Mouse (Mus musculus) embryo, embryonic 11.5 days (tissue): ENCODE results near the gene Bcl11b.

Experiments used
- DNase-seq: peaks from one replicate; pipeline ENCODE4 v3.0.0-alpha.2; 2012; ENCODE audit warnings: low read depth, low spot score

Bcl11b gene

DNA sequence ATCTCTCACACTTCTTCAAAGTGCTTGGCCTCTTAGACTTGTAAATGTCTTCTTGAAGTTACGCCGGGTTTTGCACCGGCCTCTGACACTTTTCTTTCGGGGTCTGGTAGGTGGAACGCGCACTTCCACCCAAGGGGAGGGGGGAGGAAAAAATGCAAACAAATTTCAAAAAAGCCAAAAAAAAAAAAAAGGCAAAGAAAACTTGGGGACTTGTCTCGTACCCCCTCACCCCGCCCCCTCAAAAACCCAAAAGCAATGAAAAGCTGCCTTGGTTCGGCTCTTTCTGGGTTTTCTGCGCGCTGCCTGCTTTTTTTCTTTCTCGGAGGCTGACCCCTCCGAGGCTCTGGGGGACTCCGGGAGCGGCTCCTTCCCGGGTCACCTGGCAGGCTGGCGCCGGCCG is at the start of gene Bcl11b:
Gene Bcl11b, minus strand, starts transcription at position 120 of the 400 bp plus-strand sequence.
- DNase-seq: no peak

DNA sequence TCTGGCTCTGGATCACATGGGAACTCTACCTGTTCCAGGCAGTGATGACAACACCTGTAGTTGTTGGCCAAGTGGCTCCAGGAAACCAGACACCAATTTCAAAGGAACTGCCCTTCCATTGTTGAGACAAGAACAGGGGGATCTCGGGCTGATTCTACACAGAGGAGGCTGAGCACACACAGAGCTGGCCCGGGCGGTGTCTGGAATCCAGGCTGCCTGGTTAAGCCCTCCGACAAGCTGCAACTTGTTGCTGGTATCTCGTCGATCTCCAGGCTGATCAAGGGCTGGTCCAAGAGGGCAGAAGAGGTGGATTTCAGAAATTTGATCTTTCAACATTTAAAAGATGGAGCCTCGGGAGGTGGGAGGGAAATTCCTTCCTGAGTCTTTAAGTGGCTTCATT is 47.6 kb upstream of the Bcl11b start:
- no peak for DNase-seq

DNA sequence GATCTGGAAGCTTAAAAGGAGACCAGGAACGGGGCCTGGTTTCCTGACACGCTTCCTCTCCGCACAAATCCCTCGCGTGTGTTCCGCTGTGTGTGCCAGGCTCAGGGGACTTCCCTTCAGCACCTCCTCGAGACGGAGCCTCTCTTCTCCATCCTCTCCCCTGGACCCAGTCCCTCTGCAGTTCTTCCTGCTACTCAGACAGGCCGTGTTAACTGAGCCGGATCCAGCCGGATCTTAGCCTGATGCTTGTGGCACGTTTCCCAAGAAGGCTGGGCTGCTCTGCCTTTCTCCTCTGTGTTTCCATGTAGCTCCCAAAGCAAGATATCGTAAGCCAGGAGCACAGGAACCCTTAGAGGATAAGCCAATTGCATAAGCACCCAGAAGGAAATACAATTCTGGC is 46.2 kb upstream of the Bcl11b start:
- no peak for DNase-seq

DNA sequence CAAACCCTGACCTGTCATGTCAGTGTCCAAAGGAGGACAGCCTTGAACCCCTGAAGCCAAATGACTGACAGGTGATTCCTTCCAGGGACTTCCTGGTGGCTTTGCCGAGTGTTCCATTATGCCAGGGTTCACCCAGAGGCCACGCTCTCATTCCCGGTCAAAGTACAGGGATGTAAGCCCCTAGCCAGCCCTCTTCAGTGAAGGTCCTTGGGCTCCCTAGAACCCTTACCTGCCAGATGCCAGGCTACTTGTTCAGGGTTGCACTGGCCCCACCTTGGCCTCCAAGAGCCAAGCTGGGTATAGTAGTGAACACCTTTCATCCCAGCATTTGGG is 38.8 kb upstream of the Bcl11b start:
- no peak for DNase-seq

DNA sequence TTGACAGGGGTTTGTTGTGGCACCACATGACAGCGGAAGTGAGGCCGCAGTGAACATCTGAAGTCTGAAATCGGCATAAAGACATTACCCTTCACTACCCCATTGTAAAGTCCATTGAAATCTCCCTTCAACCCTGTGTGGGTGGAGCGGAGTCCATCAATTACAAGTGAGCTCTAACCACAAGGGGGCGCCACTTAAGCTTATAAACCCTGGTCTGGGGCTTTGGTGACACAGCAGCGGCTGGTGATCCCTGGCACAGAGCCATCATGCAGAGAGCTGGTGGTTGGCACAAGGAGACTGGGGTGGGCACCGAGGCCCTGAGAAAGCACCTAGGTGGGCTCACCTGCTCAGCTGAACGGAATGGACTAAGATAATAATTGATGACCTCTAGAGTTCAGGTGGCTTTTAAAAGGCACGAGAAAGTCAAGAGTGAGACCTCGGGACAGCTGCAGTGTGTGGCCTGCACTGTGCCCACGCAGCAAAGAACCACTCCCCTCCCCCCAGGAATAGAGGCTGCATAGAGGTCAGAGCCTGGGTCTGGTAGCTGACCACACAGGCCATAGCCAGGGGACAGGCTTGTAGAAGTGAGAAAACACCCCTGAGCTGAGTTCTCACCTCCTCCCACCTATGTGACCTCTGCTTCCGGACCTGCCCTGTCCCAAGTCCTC is 38.3 kb upstream of the Bcl11b start:
- peak; percentile 72 for DNase-seq

DNA sequence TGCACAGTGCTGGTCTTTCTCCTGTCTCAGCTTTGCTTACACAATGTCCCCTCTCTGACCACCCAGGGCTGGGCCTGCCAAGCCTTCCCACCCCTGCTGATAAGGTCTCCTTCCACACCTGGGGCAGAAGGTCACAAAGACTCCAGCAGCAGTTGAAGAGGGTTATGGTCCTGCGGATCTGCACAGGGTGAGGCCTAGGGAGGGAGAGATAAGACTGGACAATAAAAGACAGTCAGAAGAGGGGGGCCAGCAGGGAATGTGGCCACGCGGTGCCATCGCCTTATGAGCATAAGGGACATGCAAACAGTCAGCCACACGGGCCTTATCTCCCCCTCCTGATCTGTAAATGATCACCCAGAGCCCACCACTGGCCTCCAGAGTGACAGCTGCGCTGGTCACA is 34.0 kb upstream of the Bcl11b start:
- DNase-seq: no peak

DNA sequence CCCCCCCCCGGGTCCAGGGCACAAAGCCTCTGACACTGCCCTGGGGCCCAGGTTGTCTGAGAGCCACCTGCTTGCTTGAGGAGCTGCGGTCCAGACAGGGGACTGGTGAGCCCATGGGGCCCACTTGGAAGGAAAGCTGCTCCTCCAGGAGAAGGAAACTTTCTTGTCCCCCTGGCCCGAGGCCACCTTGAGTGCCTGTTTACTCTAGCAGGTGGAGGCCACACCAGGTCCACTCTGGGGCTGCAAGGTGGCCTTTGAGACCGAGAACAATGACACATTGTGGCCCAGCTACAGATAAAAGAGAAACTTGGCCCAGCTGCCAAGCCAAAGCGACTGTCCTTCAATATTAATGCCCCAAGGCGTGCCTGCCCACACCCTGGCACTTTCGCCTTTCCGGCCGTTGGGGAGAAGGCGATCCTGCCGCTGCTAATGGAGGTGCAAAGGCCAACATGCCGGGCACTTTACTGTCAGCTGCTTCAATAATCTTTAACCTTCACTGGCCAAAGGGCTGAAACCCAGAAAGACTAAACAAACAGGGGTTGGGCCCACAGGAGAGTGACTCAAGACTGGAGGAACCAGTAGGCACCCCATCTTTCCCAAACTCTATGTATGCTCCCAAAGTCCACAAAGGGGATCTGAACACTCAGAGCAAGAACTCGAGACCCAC is 32.1 kb upstream of the Bcl11b start:
- DNase-seq: no peak

DNA sequence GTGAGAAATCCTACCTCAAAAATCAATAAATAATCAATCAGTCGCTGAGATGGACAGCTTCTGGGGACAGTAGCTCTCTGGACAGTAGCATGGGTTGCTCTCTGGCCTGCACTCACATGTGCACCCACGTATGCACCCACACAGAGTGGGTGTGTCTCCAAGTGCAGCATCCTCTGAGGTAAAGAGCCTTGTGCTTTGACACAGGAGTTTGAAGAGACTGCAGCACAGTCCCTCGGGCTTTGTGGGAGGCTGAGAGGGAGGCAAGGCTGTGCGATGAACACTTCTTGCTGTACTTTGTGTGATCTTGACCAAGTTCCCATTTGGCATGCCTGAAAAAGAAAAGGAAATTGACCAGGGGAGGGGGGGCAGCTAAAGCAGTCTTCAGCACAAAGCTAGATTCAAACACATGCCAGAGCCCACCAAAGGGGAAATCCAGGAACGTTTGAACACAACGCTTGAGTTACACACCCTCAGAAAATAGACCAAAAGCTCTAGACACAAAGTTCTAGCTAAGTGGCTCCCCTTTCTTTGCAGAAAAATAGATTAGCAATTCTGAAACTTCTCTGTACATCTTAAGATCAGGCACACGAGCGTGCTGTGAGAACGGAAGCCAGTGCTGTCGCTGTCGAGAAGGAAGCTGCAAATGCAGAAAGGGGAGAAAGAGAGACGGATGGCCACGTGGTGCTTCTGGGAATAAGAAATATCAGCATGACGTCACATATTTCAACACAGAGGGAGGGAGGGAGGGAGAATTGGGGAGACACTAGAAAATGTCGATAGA is 19.6 kb upstream of the Bcl11b start:
- no peak for DNase-seq

DNA sequence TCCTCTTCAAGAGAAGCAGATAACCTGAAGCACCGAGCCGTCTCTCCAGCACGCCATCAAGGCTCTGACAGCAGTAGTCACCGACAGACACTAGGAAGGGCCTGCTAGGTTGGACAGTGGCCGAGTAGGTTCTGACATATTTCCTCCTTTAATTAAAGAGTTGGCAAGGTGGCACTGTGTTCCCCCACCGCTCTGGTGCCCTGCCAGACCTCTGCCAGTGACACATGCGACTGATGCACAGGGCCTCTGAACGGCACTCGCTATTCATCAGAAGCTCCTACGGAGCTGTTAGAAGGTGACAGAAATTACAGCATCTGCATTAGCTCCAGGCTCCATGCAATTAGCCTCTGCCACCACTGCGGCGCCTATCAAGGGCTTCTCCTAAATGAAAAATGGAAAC is 8.6 kb upstream of the Bcl11b start:
- DNase-seq: no peak

DNA sequence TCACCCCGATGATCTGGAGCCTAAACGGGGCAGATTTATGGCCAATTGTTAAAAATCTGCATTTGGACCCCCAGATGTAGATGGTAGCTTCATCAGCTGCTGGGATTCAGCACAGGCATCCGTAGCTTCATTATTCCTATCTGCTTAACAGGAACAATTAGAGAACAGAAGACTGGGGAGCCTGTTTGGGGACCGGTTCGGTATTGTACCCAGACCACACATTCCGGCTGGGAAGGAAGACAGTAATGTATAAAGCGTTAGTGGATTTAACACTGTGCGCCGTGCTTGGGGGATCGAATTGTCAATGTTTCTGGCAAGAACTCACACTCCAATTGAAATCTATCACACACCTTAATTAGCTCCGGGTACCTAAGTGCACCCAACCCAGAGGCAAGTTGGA is 6.9 kb upstream of the Bcl11b start:
- no peak for DNase-seq

DNA sequence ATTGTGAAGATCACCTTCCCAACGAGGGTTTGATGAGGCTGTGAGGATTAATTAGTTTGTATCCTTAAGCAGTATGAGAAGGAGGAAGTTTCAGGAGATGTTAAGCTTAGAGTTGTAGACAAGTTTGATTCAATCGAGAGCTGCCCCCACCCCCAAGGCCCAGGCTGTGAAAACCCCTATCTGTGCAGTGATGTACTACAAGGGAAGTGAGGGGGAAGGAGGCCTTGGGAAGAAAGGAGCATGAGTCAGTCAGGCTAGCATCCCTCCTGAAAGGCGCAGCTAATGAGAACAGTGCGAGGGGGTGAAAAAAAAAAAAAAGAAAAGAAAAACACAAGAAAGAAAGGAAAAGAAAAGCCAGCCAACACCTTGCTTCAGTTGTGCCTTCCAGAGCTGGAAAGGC is 5.8 kb upstream of the Bcl11b start:
- no peak for DNase-seq

DNA sequence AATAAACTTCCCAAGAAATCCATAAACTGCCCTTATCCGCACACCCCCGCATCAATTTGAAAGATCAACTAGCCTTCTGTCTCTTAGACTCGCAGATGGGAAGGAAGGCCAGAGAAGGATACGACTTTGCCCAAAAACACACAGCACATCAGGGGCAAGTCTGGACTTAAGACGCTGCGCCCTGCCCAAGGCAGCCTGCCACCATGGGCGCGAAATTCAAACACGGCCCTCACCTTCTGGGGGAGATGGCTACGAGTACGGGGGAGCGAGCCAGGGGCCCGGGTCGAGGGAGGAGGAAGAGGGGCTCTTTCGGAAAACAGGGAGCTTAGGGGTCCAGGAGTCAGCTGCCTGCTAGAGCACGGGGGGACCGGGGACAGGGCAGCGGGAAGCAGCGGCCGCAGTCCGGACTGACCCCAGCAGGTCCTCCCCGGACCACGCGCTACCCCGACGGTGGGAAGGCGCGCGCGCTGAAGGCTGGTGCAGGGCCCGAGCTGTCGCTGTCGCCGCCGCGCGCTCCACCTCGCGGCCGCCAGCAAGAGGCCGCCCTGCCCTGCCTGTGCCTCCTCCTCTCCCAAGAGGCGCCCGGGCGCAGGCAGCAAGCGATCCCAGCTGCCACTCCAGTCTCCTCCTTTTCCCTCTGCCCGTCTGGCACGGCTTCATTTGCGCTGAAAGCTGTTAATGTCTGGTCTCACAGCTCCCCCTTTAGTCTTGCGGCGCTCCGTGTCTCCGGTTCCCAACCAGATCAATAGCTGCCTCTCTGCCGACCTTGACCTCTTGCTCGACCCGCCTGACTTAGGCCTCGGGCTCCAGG is 2.6 kb upstream of the Bcl11b start:
- peak; percentile 67 for DNase-seq

DNA sequence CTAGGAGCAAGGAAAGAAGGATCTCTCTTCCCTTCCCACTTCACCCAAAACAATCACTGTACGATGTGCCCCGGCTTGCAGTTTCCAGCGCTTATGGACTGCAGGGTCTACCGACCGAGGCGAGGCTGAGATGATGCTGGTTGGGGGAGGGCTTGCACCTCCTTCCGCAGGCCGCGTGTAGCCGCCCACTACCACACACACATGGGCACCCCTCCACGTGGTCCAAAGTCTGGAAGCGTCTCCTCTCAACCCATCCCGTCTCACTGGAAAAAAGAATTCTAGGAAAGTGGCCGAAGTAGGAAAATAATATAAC is 2.0 kb upstream of the Bcl11b start:
- DNase-seq: no peak

DNA sequence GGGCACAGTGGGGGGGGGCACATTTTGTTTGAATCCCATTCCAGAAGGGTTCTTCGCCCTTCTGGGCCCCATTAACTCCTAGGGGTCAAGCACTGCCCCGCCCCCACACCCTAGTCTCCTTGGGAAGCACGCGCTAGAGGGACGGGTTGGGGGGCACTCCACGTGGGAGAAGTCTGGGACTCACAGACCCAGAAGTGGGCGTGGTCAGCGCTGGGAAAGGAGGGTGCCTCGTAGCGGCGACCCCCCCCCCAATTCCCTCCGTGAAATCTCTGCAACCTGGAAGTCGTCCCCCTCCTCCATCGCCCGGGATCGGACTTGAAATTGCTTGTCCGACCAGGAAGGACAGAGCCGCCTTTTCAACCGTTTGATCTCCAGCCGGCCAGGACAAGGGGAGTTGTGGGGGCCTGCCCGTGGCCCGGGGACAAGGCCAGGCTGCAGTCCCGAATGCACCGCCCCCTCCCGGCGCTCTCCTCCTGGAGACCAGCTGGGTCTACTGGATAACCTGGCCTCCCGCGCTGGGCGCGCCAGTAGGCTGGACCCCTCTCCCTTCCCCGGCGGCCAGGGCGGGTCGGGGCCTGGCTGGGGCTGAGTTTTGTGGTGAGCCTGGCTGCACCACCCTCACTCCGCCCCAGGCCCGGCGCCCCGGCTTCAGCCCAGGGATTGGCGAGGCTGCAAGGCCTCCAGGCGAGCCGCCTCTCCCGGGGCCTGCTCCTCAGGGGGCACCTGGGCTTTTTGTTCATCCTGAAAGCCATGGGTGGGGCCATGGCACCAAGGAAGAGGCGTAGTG is 1.5 kb upstream of the Bcl11b start:
- DNase-seq: peak; percentile 45

DNA sequence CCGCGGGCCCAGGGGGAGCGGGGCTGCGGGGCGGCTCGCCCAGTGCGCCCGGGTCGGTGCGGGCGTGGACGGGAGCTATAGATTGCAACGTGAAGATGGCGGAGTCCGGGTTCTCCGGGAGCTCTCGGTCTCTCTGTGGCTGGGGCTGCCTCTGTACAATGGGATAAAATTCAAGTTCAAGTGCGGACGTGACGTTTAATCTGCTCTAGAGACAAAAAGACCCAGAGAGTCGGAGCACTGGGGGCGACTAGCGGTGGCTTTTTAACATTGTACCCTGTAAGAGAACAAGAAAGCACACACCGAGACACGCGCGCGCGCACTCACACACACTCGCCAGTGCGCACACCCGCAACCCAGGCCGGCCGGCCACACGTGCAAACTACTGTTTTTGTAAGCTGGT is 526 bp upstream of the Bcl11b start:
- peak; percentile 89 for DNase-seq

DNA sequence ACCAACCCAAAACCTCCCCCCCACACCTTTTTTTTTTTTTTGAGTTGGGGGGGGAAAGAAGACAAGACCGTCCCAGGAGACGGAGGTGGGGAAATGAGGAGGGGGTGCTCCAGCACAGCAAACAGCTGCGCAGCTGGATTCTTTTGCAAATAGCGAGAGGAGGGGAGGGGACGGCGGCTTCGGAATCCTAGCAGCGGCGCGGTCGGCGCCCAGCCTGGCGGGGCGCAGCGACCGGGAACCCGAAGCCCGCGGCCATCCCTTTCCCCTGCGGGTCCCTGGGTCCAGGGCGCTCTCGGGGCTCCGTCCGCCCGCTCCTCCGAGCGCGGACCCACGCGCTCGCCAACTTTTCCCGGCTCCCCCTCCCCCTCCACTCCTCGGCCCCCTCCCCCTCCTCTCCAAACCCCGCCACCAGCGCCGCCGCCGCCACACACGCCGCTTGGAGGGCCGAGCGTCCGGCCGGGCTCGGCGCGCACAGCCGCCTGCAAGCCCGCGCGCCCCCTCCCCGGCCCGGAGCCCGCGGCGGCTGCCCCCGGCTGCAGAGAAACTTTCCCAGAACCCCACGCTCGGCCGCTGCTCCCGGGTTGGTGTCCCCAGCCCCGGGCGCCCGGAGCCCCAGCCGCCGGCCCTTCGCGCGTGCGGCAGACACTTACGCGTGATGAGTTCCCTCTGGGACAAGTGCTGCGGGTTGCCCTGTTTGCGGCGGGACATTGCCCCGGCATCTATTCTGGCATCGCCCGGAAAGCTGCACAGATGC is 789 bp downstream of the Bcl11b start:
- DNase-seq: no peak

DNA sequence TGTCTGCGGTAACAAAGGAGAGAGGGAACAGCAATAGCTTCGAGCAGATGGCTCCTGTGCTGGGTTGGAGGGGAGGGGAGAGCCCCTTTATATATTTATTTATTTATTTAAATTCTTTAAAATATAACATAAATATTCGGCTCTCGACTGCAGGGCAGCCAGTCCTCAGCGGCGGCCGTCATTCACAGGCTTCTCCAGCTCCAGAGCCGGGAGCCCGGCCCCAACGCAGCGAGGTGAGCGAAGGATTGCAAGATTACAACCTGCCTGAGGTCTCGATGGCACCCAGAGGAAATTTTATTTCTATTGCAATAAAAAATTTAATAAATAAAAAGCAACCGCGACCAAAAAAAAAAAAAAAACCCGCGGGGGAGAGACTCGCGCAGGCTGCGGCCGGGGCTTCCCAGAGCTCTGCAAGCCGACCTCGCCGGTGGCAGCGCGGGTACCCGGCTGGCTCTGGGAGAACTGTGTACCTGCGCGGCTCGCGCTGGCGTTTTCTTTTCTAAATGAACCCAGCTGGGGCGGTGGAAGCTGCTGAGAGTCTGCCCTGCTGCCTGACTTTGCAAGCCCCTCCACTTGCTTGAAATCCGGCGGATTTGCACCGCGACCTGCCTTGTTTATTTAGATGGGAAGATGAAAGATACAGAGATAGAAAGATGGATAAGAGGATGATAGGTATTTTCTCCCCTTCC is 1.6 kb downstream of the Bcl11b start:
- no peak for DNase-seq

DNA sequence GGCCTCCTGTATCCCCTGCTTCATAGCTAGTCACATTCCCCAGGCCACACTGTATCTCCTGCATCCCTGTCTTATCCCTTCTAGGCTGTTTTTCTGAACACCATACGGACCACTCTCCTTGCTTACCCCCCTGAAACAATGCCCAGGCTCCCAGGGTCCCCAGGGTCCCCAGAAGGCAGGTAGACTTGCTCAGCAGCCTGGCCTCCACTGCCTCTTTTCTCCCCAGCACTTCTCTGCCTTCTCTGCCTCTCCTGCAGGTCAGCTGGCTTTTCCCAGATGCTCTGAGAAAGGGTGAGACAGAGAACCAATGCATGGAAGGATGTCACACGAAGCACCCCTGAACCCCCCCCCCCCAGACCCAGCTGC is 2.7 kb downstream of the Bcl11b start:
- DNase-seq: no peak

DNA sequence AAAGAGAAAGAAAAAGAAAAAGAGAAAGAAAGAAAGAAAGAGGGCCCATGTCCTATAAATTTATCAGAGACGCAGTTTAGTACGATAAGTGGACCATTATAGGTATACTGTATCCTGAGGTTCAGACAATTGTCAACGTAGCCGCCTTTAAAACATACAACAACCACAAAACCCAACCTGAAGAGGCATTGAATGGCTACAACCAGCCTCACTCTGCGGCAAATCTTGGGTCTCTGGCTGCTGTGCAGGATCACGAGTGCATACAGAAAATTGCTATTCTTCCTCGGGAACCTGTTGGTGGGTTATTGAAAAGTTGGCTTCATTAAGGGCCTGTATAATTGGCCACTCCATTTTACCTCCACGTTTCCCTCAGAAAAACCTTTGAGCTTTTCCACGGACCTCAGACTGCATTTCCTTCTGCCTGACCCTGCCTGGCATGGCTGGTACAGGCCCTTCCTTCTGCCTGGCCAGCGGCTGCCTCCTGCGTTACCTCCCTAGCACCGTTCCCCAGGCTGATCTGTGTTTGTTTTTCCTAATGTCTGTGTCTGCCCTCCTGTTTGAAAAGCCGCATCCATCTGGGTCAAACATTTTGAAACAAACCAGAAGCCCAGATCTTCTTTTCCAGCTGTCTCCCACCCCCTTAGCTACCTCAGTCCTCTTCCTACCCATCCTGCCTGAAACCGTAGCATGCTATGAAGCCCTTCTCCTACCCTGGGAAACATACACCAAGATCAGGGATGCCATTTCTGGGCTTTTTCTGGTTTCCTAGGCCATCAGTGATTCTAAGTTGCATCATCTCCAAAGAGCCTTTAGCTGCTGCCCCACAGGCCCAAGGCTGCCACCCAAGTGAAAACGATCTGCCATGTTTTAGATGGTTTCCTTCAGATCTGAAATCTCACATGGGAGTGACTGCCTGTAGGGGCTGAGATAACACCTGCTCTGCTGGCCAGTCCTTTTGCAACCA is 3.4 kb downstream of the Bcl11b start:
- no peak for DNase-seq
